Mouse (Mus musculus) hindbrain, embryonic 14.5 days (tissue): ENCODE results near the gene Capn8. TPM values are rescaled to one million over a fixed set of nuclear protein-coding genes. Genes with fewer than 3 reads are reported as not detected.

Experiments used
- ATAC-seq: fragments of 200-750 bp; cut with Nextera tagmentation; 2 replicates; pipeline ENCODE4 v1.8.0; 2017; ENCODE audit warnings: moderate number of reproducible peaks, mild to moderate bottlenecking, moderate TSS enrichment, moderate library complexity; ENCODE audit not compliant: low FRiP score
- DNase-seq: peaks from one replicate; pipeline ENCODE4 v3.0.0-alpha.2; 2015; ENCODE audit warnings: low spot score
- H3K27ac ChIP-seq: fragments of 300-500 bp; sonication (generic); 2 replicates; pipeline ENCODE4 v1.5.1; 2014; ENCODE audit warnings: mild to moderate bottlenecking, moderate library complexity
- H3K27me3 ChIP-seq: fragments of 300-500 bp; sonication (generic); 2 replicates; pipeline ENCODE4 v1.6.1; 2014; ENCODE audit warnings: mild to moderate bottlenecking, low read length, mixed read lengths; ENCODE audit not compliant: control insufficient read depth, insufficient read depth
- H3K36me3 ChIP-seq: fragments of 300-500 bp; sonication (generic); replicated peaks from 2 replicates; pipeline ENCODE4 v1.6.1; 2014; ENCODE audit not compliant: control insufficient read depth, insufficient read depth
- H3K4me1 ChIP-seq: fragments of 300-500 bp; sonication (generic); replicated peaks from 2 replicates; pipeline ENCODE4 v1.6.1; 2014; ENCODE audit warnings: antibody characterized with exemption, low read length, mixed read lengths; ENCODE audit not compliant: control insufficient read depth, insufficient read depth
- H3K4me2 ChIP-seq: fragments of 300-500 bp; sonication (generic); replicated peaks from 2 replicates; pipeline ENCODE4 v1.6.1; 2014; ENCODE audit warnings: mild to moderate bottlenecking, moderate library complexity
- H3K4me3 ChIP-seq: fragments of 300-500 bp; sonication (generic); replicated peaks from 2 replicates; pipeline ENCODE4 v1.5.1; 2014; ENCODE audit warnings: mild to moderate bottlenecking, low read length
- H3K9ac ChIP-seq: fragments of 300-500 bp; sonication (generic); 2 replicates; pipeline ENCODE4 v1.6.1; 2014
- H3K9me3 ChIP-seq: fragments of 300-500 bp; sonication (generic); 2 replicates; pipeline ENCODE4 v1.6.1; 2016; ENCODE audit warnings: low read length; ENCODE audit not compliant: control insufficient read depth
- WGBS: fragments of 180-500 bp; shearing (Covaris S2); extraction: QIAGEN DNeasy Blood & Tissue Kit; methylation state at CpG from one replicate; pipeline ENCODE4 v1.1.7; 2014; 5-methylcytosine and 5-hydroxymethylcytosine counted together
- polyA plus RNA-seq: library from polyadenylated mRNA; unstranded; fragments of >200 nt; fragmentation: Nextera tagmentation; extraction: Ambion mirVana; gene quantifications from 2 replicates; pipeline ENCODE4 v1.2.1, GENCODE M21; 2014

The Capn8 gene
- polyA plus RNA-seq, 1 experiment from 2014 or later, result not detected

DNA sequence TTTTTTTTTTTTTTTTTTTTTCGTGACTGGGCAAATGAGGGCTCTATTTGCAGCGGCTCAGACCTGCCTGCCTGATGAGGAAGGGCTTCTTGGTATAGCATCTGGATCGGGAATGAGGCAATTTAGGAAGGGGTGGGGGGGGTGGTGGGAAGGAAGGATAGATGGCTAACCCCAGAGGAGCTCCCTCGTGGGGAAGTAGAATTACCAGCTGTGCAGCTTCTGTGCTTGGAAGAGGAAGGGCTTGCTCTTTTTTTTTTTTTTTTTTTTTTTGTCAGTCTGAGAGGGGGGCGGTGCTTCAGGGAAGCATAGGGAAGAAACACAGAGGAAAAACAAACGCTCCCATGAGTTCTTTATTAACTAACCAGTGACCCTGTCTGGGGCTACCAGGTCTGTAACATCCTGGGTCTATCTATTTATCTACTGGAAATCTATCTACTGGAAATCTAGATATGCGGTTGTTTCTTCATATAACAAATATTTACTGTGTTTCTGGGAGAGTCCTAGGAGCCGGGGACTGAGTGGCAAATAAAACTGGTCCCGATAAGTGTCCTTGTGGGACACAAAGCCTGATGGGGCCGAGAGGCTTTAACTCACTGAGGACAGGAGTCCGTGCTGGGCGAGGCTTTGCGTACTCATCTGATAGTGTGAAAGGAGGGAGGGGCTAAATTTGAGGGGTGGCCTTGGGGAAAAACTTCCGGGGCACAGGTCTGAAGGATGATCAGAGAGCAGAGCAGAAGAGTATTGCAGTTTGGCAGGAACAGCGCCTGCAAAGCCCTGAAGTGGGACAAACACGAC, 2.0 kb upstream of the Capn8 start:
- DNase-seq, result peak; percentile 28
- Histone ChIP-seq H3K27ac (no peak overlapping the region), H3K9ac (no peak overlapping the region), H3K4me3 (no peak overlapping the region), H3K36me3 (no peaks in the 10 kb centered on the region), H3K27me3 (no peaks in the 10 kb centered on the region), H3K4me2 (no peak overlapping the region), H3K4me1 (peaks cover 11% of the 10 kb centered on the region), H3K9me3 (no peaks in the 10 kb centered on the region)
- no peak for ATAC-seq
- 38% methylated on average over 16 of the region's 16 CpGs for WGBS

DNA sequence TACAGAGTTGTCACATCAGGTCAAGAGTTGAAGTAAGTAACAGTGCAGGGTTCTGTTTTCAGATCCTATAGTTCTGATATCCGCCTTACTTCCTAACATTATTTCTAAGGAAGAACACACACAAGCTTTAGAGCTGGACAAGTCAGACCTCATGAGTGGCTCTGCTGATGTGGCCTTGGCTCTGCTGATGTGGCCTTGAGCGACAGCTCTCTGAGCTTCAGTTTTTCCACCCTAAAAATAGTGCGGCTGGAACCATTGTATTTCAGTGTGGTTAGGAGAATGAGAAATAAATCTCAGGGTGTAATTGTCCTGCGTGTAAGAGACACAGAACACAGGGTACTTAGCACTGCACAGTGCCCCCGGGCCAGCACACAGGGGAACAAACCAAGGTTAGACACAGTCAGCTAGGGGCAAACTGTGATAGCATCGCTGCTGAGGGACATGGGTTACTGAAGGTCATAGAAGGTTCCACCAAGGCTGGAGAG, 586 bp downstream of the Capn8 start:
- no peak for ATAC-seq
- Histone ChIP-seq H3K4me1 (peaks cover 11% of the 10 kb centered on the region), H3K4me2 (no peak overlapping the region), H3K4me3 (no peak overlapping the region), H3K9ac (no peak overlapping the region), H3K27ac (no peak overlapping the region), H3K27me3 (no peaks in the 10 kb centered on the region), H3K36me3 (no peaks in the 10 kb centered on the region), H3K9me3 (no peaks in the 10 kb centered on the region)
- 87% methylated on average over 6 of the region's 6 CpGs for WGBS
- no peak for DNase-seq

DNA sequence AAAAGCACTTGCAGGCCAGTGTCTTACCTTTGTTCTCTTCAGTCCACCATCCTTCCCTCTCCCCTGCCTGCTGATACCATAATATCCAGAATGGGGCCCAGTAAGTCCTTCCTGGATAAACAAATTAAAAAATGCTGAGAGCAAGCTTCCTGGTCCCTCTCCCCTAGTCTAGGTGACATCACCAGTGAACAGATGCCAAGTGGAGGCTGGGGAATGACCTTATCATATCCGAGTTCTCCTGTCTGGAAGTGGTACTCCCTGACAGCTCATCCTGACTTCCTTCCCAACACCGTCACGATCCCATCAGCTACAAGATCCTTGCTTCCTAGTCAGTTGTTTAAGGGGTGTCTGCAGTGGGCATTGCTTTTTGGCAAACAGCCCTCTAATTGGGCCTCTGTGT, 6.3 kb downstream of the Capn8 start:
- Histone ChIP-seq H3K4me3 (no peak overlapping the region), H3K27me3 (no peaks in the 10 kb centered on the region), H3K27ac (no peak overlapping the region), H3K4me1 (peaks cover 7% of the 10 kb centered on the region), H3K9me3 (no peaks in the 10 kb centered on the region), H3K4me2 (no peak overlapping the region), H3K36me3 (no peaks in the 10 kb centered on the region), H3K9ac (no peak overlapping the region)
- DNase-seq, result no peak
- no peak for ATAC-seq
- WGBS, result 82% methylated on average over 3 of the region's 3 CpGs

DNA sequence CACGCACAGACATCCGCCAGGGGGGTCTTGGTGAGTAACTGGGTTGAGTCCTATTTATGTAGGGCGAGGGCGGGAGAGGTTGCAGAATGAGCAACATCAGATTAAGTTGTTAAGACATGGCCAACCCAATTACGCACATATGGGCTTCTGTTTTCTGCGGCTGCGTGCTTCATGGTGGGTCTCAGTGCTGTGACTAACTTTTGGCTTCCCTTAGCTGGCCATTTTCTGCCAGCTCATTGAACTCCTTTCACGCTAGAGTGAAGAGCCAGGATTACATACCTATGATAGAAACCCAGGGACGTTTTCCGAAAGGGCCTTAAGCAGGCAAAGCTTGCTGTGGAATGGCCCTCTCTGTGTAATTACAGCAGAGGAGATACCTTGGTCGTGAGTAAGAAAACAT, 7.2 kb downstream of the Capn8 start:
- Histone ChIP-seq H3K27me3 (no peaks in the 10 kb centered on the region), H3K36me3 (no peaks in the 10 kb centered on the region), H3K9me3 (no peaks in the 10 kb centered on the region), H3K4me2 (no peak overlapping the region), H3K9ac (no peak overlapping the region), H3K4me1 (peaks cover 7% of the 10 kb centered on the region), H3K27ac (no peak overlapping the region), H3K4me3 (no peak overlapping the region)
- WGBS, result 80% methylated on average over 11 of the region's 11 CpGs
- ATAC-seq, result no peak
- no peak for DNase-seq

DNA sequence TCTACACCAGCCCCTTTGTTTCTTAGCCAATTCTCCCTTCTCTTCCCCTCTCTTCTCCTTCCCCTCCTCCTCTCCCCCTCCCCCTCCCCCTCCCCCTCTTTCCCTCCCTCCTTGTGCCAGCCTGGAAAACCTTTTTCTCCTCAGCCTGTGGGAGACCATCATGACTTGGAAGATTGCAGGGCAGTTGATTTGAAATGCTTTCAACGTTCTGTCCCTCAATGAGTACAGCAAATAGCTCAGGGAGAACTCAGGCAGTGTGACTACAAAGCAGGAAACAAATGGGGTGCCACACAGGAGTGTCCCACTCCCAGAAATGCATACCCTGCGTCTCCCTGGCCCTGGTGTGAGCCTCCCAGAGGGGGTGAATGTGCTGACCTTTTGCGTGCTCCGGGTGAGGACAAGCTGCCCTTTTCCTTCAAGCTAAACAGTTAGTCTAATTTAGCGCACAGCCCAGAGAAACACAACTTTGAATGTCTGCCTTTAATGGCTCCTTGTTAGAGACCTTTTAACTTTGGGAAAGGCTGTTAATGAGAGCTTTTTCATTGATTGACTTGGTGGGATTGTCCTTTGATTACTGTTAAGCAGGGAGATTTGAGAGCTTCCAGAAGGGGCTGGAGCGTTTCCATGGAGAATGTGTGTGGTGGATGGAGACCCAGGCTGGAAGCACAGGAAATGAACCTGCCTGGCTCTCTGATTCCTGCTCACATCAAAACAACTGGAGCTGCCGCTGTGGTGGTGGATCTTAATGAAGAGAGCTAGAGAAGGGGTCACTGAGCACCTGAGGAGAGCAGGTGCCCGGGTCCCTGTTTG, 9.3 kb downstream of the Capn8 start:
- H3K27ac ChIP-seq, result peak overlapping the region; percentile 33; the same call in 1 of the 2 replicates
- no peaks in the 10 kb centered on the region for H3K27me3 ChIP-seq
- no peak overlapping the region for H3K4me2 ChIP-seq
- peaks cover 7% of the 10 kb centered on the region for H3K4me1 ChIP-seq
- WGBS, result 11% methylated on average over 8 of the region's 8 CpGs
- no peaks in the 10 kb centered on the region for H3K9me3 ChIP-seq
- no peak overlapping the region for H3K9ac ChIP-seq
- no peak overlapping the region for H3K4me3 ChIP-seq
- DNase-seq (peak; percentile 36), ATAC-seq (peak; percentile 46; the same call in 1 of the 2 replicates)
- no peaks in the 10 kb centered on the region for H3K36me3 ChIP-seq

DNA sequence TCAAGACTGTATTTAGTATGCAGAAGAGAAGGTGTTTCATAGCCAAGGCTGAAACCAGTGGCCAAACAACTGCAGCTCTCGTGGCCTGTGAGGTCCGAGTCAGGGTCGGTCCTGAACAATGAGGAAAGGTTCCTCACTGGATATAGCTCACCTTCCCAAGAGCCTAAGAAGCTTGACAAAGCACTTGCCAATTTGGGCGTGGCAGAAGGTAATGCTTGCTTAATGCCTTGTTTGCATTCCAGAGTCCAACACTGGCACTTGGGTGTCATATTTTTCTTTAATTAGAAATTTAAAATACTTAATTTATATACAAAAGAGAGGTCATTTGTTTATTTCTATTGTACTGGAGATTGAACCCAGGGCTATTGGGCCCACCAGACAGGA, 9.9 kb downstream of the Capn8 start:
- Histone ChIP-seq H3K27me3 (no peaks in the 10 kb centered on the region), H3K4me2 (no peak overlapping the region), H3K9me3 (no peaks in the 10 kb centered on the region), H3K4me3 (no peak overlapping the region), H3K36me3 (no peaks in the 10 kb centered on the region), H3K4me1 (peaks cover 7% of the 10 kb centered on the region), H3K9ac (no peak overlapping the region), H3K27ac (no peak overlapping the region)
- no peak for DNase-seq
- no peak for ATAC-seq
- WGBS, result 47% methylated on average over 4 of the region's 4 CpGs

DNA sequence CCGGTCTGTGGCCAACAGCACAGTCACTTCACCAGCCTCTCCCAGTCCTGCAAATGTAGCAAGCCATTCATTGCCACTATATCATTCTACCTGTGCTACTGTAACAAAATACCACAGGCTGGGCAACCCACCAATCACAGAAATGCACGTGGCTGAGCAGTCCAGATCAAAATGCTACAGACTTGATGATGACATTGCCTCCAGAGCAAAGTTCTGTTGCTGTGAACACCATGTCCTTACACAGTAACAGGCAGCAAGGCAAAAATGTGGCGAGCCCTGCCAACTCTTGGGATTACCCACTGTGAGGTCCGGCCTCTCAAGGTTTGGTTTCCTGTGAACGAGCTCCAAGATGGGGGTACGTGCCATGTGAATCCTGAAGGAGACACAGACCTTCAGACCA, 19.4 kb downstream of the Capn8 start:
- Histone ChIP-seq H3K9me3 (no peaks in the 10 kb centered on the region), H3K4me2 (no peak overlapping the region), H3K36me3 (no peaks in the 10 kb centered on the region), H3K27ac (no peak overlapping the region), H3K4me1 (0 out of 2 replicates have a peak, but pooled peaks cover 3% of the 10 kb centered on the region), H3K4me3 (no peak overlapping the region), H3K27me3 (no peaks in the 10 kb centered on the region), H3K9ac (no peak overlapping the region)
- ATAC-seq (no peak), DNase-seq (no peak)
- WGBS, result 81% methylated on average over 6 of the region's 6 CpGs

DNA sequence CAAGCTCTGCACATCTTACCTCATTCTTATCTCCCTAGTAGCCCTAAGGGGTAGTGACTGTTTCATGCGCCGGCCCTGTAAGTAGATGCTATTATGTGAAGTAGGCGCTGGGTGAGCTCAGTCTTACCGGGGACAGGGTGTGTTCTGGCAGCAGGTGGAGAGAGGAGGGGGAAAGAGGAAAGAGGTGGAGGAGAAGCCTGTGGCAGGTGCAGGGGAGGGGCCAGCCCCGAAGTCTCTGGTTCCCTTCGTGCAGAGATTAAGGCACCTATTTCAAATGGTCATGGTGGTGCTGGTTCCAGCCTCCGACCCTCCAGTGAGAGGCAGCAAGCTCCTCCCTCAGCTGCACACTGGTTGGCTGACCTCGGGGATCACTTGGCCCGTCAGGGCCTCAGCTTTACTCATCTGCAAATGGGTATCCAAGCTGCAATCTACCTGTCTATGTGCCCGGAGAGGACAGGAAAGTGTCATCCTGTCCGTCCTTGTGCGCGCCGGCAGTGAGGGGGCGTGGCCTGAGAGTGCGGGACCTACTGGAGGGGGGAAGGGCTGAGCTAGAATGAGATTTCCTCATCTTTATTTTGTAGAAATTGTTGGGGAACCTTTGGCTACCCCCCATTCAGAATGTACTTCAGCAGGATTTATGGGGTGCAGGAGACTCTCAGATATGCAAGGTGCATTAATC, 20.5 kb downstream of the Capn8 start:
- H3K4me2 ChIP-seq, result peak overlapping the region; percentile 32; the same call in 1 of the 2 replicates
- H3K27me3 ChIP-seq, result no peaks in the 10 kb centered on the region
- no peak overlapping the region for H3K27ac ChIP-seq
- ATAC-seq (no peak), DNase-seq (no peak)
- no peak overlapping the region for H3K4me3 ChIP-seq
- H3K36me3 ChIP-seq, result no peaks in the 10 kb centered on the region
- WGBS, result 17% methylated on average over 16 of the region's 16 CpGs
- H3K4me1 ChIP-seq, result 0 out of 2 replicates have a peak, but pooled peaks cover 3% of the 10 kb centered on the region
- no peak overlapping the region for H3K9ac ChIP-seq
- no peaks in the 10 kb centered on the region for H3K9me3 ChIP-seq

DNA sequence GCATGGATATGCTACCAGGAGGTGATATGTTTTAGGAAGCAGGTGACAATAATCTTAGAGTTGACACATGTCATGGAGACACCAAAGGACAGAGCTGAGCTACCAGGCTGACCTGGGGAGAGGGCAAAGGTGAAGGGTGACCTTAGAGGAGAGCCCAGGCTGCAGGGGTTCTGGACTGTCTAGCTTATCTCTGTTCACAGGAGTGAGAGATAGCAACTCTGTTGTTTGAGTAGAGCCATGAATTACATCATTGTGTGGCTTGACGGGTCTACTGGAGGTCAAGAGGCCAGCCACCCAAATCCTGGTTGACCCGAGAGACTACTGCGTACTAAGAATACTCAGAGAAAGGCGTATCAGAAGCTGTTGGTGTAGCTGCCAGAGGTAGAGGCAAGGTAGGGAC, 22.9 kb downstream of the Capn8 start:
- 78% methylated on average over 4 of the region's 4 CpGs for whole genome bisulfite sequencing
- DNase-seq, result no peak
- H3K4me1 ChIP-seq, result 0 out of 2 replicates have a peak, but pooled peaks cover 3% of the 10 kb centered on the region

More for the DNA sequence above, 22.9 kb downstream of the Capn8 start:
- Histone ChIP-seq H3K36me3 (no peaks in the 10 kb centered on the region), H3K9me3 (no peaks in the 10 kb centered on the region), H3K4me3 (no peak overlapping the region), H3K27ac (no peak overlapping the region), H3K4me2 (no peak overlapping the region), H3K9ac (no peak overlapping the region), H3K27me3 (no peaks in the 10 kb centered on the region)
- no peak for ATAC-seq
